ENCODE assay signal across 11 mouse cellular contexts in genomic region chr11:11656995-11657530, GRCm38 (mm10). TPM values are rescaled to one million over a fixed set of nuclear protein-coding genes. Genes with fewer than 3 reads are reported as not detected.
DNase-seq lines count a peak whose midpoint lies in the region; ATAC-seq lines count a peak whose summit lies in the region.
"Had no signal": no experiment of that assay in that cellular context is flagged by ENCODE, and none has a peak within 500 bp of the region (broad histone marks: within the 10 kb centered on the region; RNA-seq: fewer than 3 reads in every experiment).

No protein-coding gene starts in this region.

- ATAC-seq in CD4-positive, CD25-positive, alpha-beta regulatory T cell, adult 4 months, result peak; percentile 93
- ATAC-seq: forebrain, postnatal 0 days had no signal

- DNase-seq in A20 (ENCODE audit: low read depth, low spot score) (peak; percentile 31), MN1 (ENCODE audit: low spot score) (no peak)
- DNase-seq in induced T-regulatory cell, adult 2 months (ENCODE audit: low read depth), result peak; percentile 74
- peak; percentile 6 for DNase-seq in mesoderm, embryonic 11.5 days (ENCODE audit: low read depth, low spot score)
- no peak for DNase-seq in frontal cortex, postnatal 14 days (ENCODE audit: low spot score in 2 of 2)
- no peak for DNase-seq in urinary bladder, adult 2 months (ENCODE audit: low spot score)
- DNase-seq in kidney, adult 11 months, result no peak
- DNase-seq: forebrain, postnatal 0 days; kidney, postnatal 4 days had no signal

RNA-seq across cellular contexts. Expression of gene Ikzf1, which starts 27.7 kb away (rescaled TPM):
- 100 to 1,000 TPM; 130 to 149 TPM for polyA plus RNA-seq in CD4-positive, CD25-positive, alpha-beta regulatory T cell, adult 4 months (2017; shearing (Covaris generic))
- 3.5 and 3.9 TPM in 2 replicates for polyA plus RNA-seq in urinary bladder, adult 2 months (2012; rRNA removed)

RNA-seq across cellular contexts. Expression of gene 4930512M02Rik, which starts 29.4 kb away (rescaled TPM):
- polyA plus RNA-seq in CD4-positive, CD25-positive, alpha-beta regulatory T cell, adult 4 months (2017; shearing (Covaris generic)), result not detected
- not detected in 2 replicates for polyA plus RNA-seq in urinary bladder, adult 2 months (2012; rRNA removed)
- polyA plus RNA-seq: forebrain, postnatal 0 days; midbrain, embryonic 12.5 days had no signal

Comparison
In these comparisons a context has a peak if more than half of its experiments do, and no peak if none do; other contexts are left out.
1. DNase-seq: peak in A20 (single experiment), induced T-regulatory cell, adult 2 months (single experiment) and mesoderm, embryonic 11.5 days (single experiment); none in frontal cortex, postnatal 14 days (0 of 2), MN1 (single experiment), urinary bladder, adult 2 months (single experiment) and kidney, adult 11 months (single experiment).
2. RNA of gene Ikzf1, which starts 27.7 kb away (polyA plus RNA-seq): 130 to 149 TPM in CD4-positive, CD25-positive, alpha-beta regulatory T cell, adult 4 months; 3.5 to 3.9 TPM in urinary bladder, adult 2 months; every median in the first group is over 10 times any median in the second.